Mouse (Mus musculus) testis, postnatal 14 days (tissue): ENCODE measurements around the gene Efcab1.

Experiments used
- DNase-seq: peaks from one replicate; pipeline ENCODE4 v3.0.0; 2021; ENCODE audit warnings: low spot score

Efcab1 gene

GRCm38 (mm10) chr16:15014724-15015123 is 108.3 kb downstream of the Efcab1 start:
- no peak for DNase-seq
